Mouse (Mus musculus) erythroblast, embryonic 14.5 days (primary cell): ENCODE measurements around the gene Coa4.

ENCODE experiments used
- GATA1 ChIP-seq: IDR thresholded peaks from 2 replicates; pipeline ENCODE4 v1.6.1; 2012; ENCODE audit warnings: low read length, inconsistent platforms, mixed read lengths
- TAL1 ChIP-seq: IDR thresholded peaks from 3 replicates; pipeline ENCODE4 v1.6.1; 2012; ENCODE audit warnings: low read length, inconsistent platforms, mixed read lengths

DNA sequence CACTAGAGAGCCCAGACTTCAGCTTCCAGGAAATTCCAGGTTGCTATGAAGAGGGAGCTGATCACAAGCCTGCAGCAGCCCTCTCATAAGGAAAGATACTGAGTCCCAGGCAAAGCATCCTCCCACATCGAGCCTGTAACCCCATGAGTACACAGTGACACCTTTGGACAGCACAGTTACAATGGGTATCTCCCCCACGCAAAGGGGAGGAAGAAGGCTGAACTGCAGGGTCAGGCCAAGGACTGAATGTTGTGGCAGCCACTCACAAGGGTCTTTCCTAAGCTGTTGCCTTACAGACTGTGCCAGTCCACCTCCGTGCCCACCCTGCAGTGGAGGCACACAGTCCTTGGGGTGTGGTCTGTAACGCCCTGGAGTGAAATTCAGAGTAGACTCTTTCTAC lies 30.4 kb upstream of the Coa4 start:
- TF ChIP-seq GATA1 (no peak), TAL1 (no peak)
